Mouse (Mus musculus) cortical plate, adult 2 months (tissue): Measurements from ENCODE around the gene Ccm2.

Experiments used
- CTCF ChIP-seq: fragments of 200-500 bp; IDR thresholded peaks from 2 replicates; pipeline ENCODE4 v1.5.1; 2011; ENCODE audit warnings: mild to moderate bottlenecking, control low read depth, low read length; ENCODE audit not compliant: insufficient read depth; ENCODE audit errors: extremely low read depth
- POLR2A ChIP-seq: fragments of 200-500 bp; IDR thresholded peaks from 2 replicates; pipeline ENCODE4 v1.6.1; 2011; ENCODE audit warnings: mild to moderate bottlenecking, low read length, control low read depth; ENCODE audit not compliant: insufficient read depth; ENCODE audit errors: extremely low read depth

DNA sequence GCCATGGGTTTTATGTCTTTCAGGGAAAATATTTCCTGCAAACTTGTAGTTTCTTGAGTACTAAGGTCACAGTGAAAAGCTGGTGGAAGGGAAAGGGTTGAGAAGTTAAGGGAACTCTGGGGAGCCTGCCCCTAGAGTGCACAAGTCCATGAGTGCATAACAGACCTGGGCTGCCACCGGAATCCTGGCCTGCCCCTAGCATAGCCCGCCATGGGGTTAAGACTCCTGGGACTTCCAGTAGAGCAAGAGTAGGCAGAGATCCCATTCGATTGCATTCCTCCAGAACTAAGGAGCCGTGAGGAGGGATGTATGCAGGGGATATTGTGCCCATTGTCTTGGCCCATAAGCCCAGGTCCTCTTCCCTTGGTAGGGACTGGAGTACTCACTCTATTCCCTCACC, 14.8 kb downstream of the Ccm2 start:
- TF ChIP-seq CTCF = no peak
- TF ChIP-seq POLR2A = no peak
